Mouse (Mus musculus) cerebellum, adult 2 months (tissue): ENCODE results near the gene Kazn.

Source experiments
- CTCF ChIP-seq: fragments of 200-500 bp; IDR thresholded peaks from 2 replicates; pipeline ENCODE4 v1.5.1; 2011; ENCODE audit warnings: low read depth, mild to moderate bottlenecking, control low read depth, low read length, moderate library complexity, borderline replicate concordance; ENCODE audit not compliant: insufficient read depth
- POLR2A ChIP-seq: fragments of 200-500 bp; IDR thresholded peaks from 2 replicates; pipeline ENCODE4 v1.6.1; 2011; ENCODE audit warnings: low read length, control low read depth, borderline replicate concordance; ENCODE audit not compliant: insufficient read depth

GRCm38 (mm10) chr4:142261725-142262124, 22.5 kb upstream of the Kazn start:
- TF ChIP-seq CTCF (no peak), POLR2A (no peak)
